17 mouse cellular contexts compared by ENCODE assay signal in genomic region chr5:127911603-127912002, GRCm38 (mm10).
DNase-seq lines count a peak whose midpoint lies in the region; ATAC-seq lines count a peak whose summit lies in the region.
"Had no signal": no experiment of that assay in that cellular context is flagged by ENCODE, and none has a peak within 500 bp of the region (broad histone marks: within the 10 kb centered on the region; RNA-seq: fewer than 3 reads in every experiment).

No protein-coding gene starts in this region.

- no peaks in the 10 kb centered on the region for H3K36me3 ChIP-seq in kidney, embryonic 15.5 days
- H3K36me3 ChIP-seq in midbrain, embryonic 10.5 days, result no peaks in the 10 kb centered on the region
- H3K36me3 ChIP-seq: embryonic facial prominence, embryonic 12.5 days; forebrain, embryonic 15.5 days; heart, embryonic 13.5 days; hindbrain, embryonic 15.5 days had no signal

- 11% methylated on average over 3 of the region's 3 CpGs for WGBS in kidney, embryonic 15.5 days
- 76% methylated on average over 3 of the region's 3 CpGs for WGBS in midbrain, embryonic 10.5 days

- H3K4me1 ChIP-seq in kidney, embryonic 15.5 days, result peaks cover 9% of the 10 kb centered on the region
- H3K4me1 ChIP-seq in midbrain, embryonic 10.5 days, result no peaks in the 10 kb centered on the region
- H3K4me1 ChIP-seq: embryonic facial prominence, embryonic 12.5 days; forebrain, embryonic 15.5 days; heart, embryonic 13.5 days; hindbrain, embryonic 15.5 days had no signal

- no peak overlapping the region for H3K9ac ChIP-seq in kidney, embryonic 15.5 days
- H3K9ac ChIP-seq: embryonic facial prominence, embryonic 12.5 days; forebrain, embryonic 15.5 days; heart, embryonic 13.5 days; hindbrain, embryonic 15.5 days had no signal

- no peaks in the 10 kb centered on the region for H3K9me3 ChIP-seq in kidney, embryonic 15.5 days (replicated peaks)
- no peaks in the 10 kb centered on the region for H3K9me3 ChIP-seq in midbrain, embryonic 10.5 days (replicated peaks)
- H3K9me3 ChIP-seq: embryonic facial prominence, embryonic 12.5 days; forebrain, embryonic 15.5 days; hindbrain, embryonic 15.5 days had no signal

- peak overlapping the region; percentile 37; the same call in 1 of the 2 replicates for H3K27ac ChIP-seq in kidney, embryonic 15.5 days
- H3K27ac ChIP-seq in midbrain, embryonic 10.5 days (replicated peaks), result no peak overlapping the region
- H3K27ac ChIP-seq: embryonic facial prominence, embryonic 12.5 days; forebrain, embryonic 15.5 days; heart, embryonic 13.5 days; hindbrain, embryonic 15.5 days had no signal

- H3K27me3 ChIP-seq in kidney, embryonic 15.5 days, result no peaks in the 10 kb centered on the region
- no peaks in the 10 kb centered on the region for H3K27me3 ChIP-seq in midbrain, embryonic 10.5 days (ENCODE audit: low read depth, poor library complexity, severe bottlenecking)
- H3K27me3 ChIP-seq: embryonic facial prominence, embryonic 12.5 days; forebrain, embryonic 15.5 days; heart, embryonic 13.5 days; hindbrain, embryonic 15.5 days had no signal

- DNase-seq in adrenal gland, adult 2 months, result peak; percentile 10
- DNase-seq in adrenal gland, postnatal 25 days, result no peak
- peak; percentile 15 for DNase-seq in embryo, embryonic 10.5 days (ENCODE audit: low spot score)
- no peak for DNase-seq in embryo, embryonic 11 days
- no peak for DNase-seq in kidney, postnatal 10 days
- DNase-seq in midbrain, embryonic 10.5 days (ENCODE audit: low spot score), result no peak
- DNase-seq: cerebellum, adult 11-12 months; cerebellum, adult 9-10 months; cerebellum, postnatal 25 days; gastrocnemius, postnatal 36 days; heart, adult 11 months; heart, postnatal 36 days had no signal

- no peak overlapping the region for H3K4me2 ChIP-seq in kidney, embryonic 15.5 days
- H3K4me2 ChIP-seq: embryonic facial prominence, embryonic 12.5 days; forebrain, embryonic 15.5 days; heart, embryonic 13.5 days; hindbrain, embryonic 15.5 days had no signal

- peak; percentile 64; the same call in 1 of the 2 replicates for ATAC-seq in kidney, embryonic 15.5 days (replicated peaks; ENCODE audit: low FRiP score)
- ATAC-seq: forebrain, embryonic 15.5 days had no signal

- no peak overlapping the region for H3K4me3 ChIP-seq in kidney, embryonic 15.5 days (replicated peaks)
- no peak overlapping the region for H3K4me3 ChIP-seq in midbrain, embryonic 10.5 days
- H3K4me3 ChIP-seq: embryonic facial prominence, embryonic 12.5 days; forebrain, embryonic 15.5 days; heart, embryonic 13.5 days; hindbrain, embryonic 15.5 days had no signal

Comparison
In these comparisons a context has a peak if more than half of its experiments do, and no peak if none do; other contexts are left out.
1. DNase-seq: peak in adrenal gland, adult 2 months (single experiment) and embryo, embryonic 10.5 days (single experiment); none in adrenal gland, postnatal 25 days (single experiment), embryo, embryonic 11 days (single experiment), kidney, postnatal 10 days (single experiment) and midbrain, embryonic 10.5 days (single experiment).